Mouse (Mus musculus) cortical plate, adult 2 months (tissue): ENCODE measurements around the gene Spata21.

Experiments used
- CTCF ChIP-seq: fragments of 200-500 bp; IDR thresholded peaks from 2 replicates; pipeline ENCODE4 v1.5.1; 2011; ENCODE audit warnings: mild to moderate bottlenecking, control low read depth, low read length; ENCODE audit not compliant: insufficient read depth; ENCODE audit errors: extremely low read depth
- POLR2A ChIP-seq: fragments of 200-500 bp; IDR thresholded peaks from 2 replicates; pipeline ENCODE4 v1.6.1; 2011; ENCODE audit warnings: mild to moderate bottlenecking, low read length, control low read depth; ENCODE audit not compliant: insufficient read depth; ENCODE audit errors: extremely low read depth

DNA sequence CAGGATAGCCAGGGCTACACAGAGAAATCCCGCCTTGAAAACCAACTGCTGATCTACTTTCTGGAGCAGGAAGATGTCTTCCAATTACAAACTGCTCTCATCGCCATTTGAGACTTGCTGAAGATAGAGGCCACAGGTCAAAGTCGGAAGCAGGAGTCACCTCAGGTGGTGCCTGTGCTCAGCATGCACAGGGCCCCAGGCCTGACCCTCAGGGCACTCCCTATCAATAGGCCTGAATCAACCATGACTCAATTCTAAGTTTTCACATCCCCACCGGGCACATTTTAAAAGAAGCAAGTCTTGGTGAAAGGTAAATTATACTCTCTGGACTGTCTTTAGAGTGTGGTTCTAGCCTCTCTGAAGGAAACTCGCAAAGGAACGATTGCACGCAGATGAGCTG is 48.0 kb downstream of the Spata21 start:
- TF ChIP-seq POLR2A = no peak
- no peak for TF ChIP-seq CTCF
